Mouse (Mus musculus) Muller cell, postnatal 12 days (primary cell): ENCODE measurements around the gene Psmc2.

ENCODE experiments used
- DNase-seq: peaks from one replicate; pipeline ENCODE4 v3.0.0-alpha.2; 2015; ENCODE audit errors: inconsistent ontology term

Gene Psmc2

GRCm38 (mm10) chr5:21785053-21785452 is at the start of gene Psmc2, which contains the start of gene Dnajc2:
TSS of gene Psmc2 (plus strand) at chr5:21785283.
TSS of gene Dnajc2 (minus strand) at chr5:21785251.
- peak; percentile 95 for DNase-seq

GRCm38 (mm10) chr5:21735584-21735983 is 49.5 kb upstream of the Psmc2 start:
- peak; percentile 62 for DNase-seq

- no peak for DNase-seq
These were observed 49.0 kb upstream of the Psmc2 start for GRCm38 (mm10) chr5:21736046-21736445.

GRCm38 (mm10) chr5:21736956-21737585 is 48.0 kb upstream of the Psmc2 start, which contains the start of gene Pmpcb:
TSS of gene Pmpcb (plus strand) at chr5:21737141.
- DNase-seq, result peak; percentile 83

GRCm38 (mm10) chr5:21737620-21738019 is 47.5 kb upstream of the Psmc2 start:
- no peak for DNase-seq

- DNase-seq, result no peak
These were observed 46.0 kb upstream of the Psmc2 start for GRCm38 (mm10) chr5:21739120-21739519.

- DNase-seq, result no peak
These were observed 45.2 kb upstream of the Psmc2 start for GRCm38 (mm10) chr5:21739881-21740280.

GRCm38 (mm10) chr5:21743606-21744005 is 41.5 kb upstream of the Psmc2 start:
- DNase-seq, result no peak

GRCm38 (mm10) chr5:21744651-21745050 is 40.4 kb upstream of the Psmc2 start:
- DNase-seq, result no peak

GRCm38 (mm10) chr5:21745966-21746365 is 39.1 kb upstream of the Psmc2 start:
- DNase-seq, result no peak

GRCm38 (mm10) chr5:21768506-21768905 is 16.6 kb upstream of the Psmc2 start:
- no peak for DNase-seq

GRCm38 (mm10) chr5:21769841-21770240 is 15.2 kb upstream of the Psmc2 start:
- no peak for DNase-seq

- DNase-seq, result no peak
These were observed 8.6 kb upstream of the Psmc2 start for GRCm38 (mm10) chr5:21776491-21776890.

- peak; percentile 3 for DNase-seq
These were observed 676 bp upstream of the Psmc2 start for GRCm38 (mm10) chr5:21784161-21785052.

- DNase-seq, result no peak
These were observed 693 bp downstream of the Psmc2 start for GRCm38 (mm10) chr5:21785776-21786175.

- peak; percentile 96 for DNase-seq
These were observed 1.4 kb downstream of the Psmc2 start for GRCm38 (mm10) chr5:21786258-21787185.

- no peak for DNase-seq
These were observed 2.4 kb downstream of the Psmc2 start for GRCm38 (mm10) chr5:21787186-21788105.

- no peak for DNase-seq
These were observed 4.0 kb downstream of the Psmc2 start for GRCm38 (mm10) chr5:21789061-21789460.

- DNase-seq, result no peak
These were observed 7.1 kb downstream of the Psmc2 start for GRCm38 (mm10) chr5:21792166-21792565.

GRCm38 (mm10) chr5:21802907-21803306 is 17.8 kb downstream of the Psmc2 start:
- no peak for DNase-seq
